Mouse (Mus musculus): ENCODE measurements around the gene Fbp2. TPM values are rescaled to one million over a fixed set of nuclear protein-coding genes. Genes with fewer than 3 reads are reported as not detected.

Gene Fbp2
- polyA plus RNA-seq, 1 experiment from 2014 or later = 0.55 TPM

- H3K4me3 ChIP-seq (ENCODE audit: low read depth, low read length) = no peak overlapping the region
- no peak overlapping the region for H3K9ac ChIP-seq (replicated peaks; ENCODE audit: low read depth, low read length)
- H3K4me1 ChIP-seq (ENCODE audit: control insufficient read depth, insufficient read depth, low read length) = 0 out of 2 replicates have a peak, but pooled peaks cover 3% of the 10 kb centered on the region
- peaks cover 9% of the 10 kb centered on the region; the same call in 1 of the 2 replicates for H3K27me3 ChIP-seq (ENCODE audit: control insufficient read depth, insufficient read depth, low read length)
- no peak overlapping the region for H3K27ac ChIP-seq (ENCODE audit: low read depth, low read length)
- H3K36me3 ChIP-seq (ENCODE audit: control insufficient read depth, insufficient read depth, low read length) = no peaks in the 10 kb centered on the region
- no peak for ATAC-seq (ENCODE audit: low read depth)
- H3K4me2 ChIP-seq (ENCODE audit: low read depth, low read length) = no peak overlapping the region
- H3K9me3 ChIP-seq (ENCODE audit: control insufficient read depth, low read length) = no peaks in the 10 kb centered on the region
- 84% methylated on average over 3 of the region's 3 CpGs for WGBS
Measured at GRCm38 (mm10) chr13:62884536-62884935, 26.3 kb upstream of the Fbp2 start.

- no peaks in the 10 kb centered on the region for H3K9me3 ChIP-seq (ENCODE audit: control insufficient read depth, low read length)
- no peak for ATAC-seq (ENCODE audit: low read depth)
- no peak overlapping the region for H3K27ac ChIP-seq (ENCODE audit: low read depth, low read length)
- WGBS = 93% methylated on average over 9 of the region's 9 CpGs
- H3K4me1 ChIP-seq (ENCODE audit: control insufficient read depth, insufficient read depth, low read length) = 0 out of 2 replicates have a peak, but pooled peaks cover 3% of the 10 kb centered on the region
- no peak overlapping the region for H3K4me2 ChIP-seq (ENCODE audit: low read depth, low read length)
- H3K36me3 ChIP-seq (ENCODE audit: control insufficient read depth, insufficient read depth, low read length) = no peaks in the 10 kb centered on the region
- H3K9ac ChIP-seq (replicated peaks; ENCODE audit: low read depth, low read length) = no peak overlapping the region
- H3K4me3 ChIP-seq (ENCODE audit: low read depth, low read length) = no peak overlapping the region
- 0 out of 2 replicates have a peak, but pooled peaks cover 5% of the 10 kb centered on the region for H3K27me3 ChIP-seq (ENCODE audit: control insufficient read depth, insufficient read depth, low read length)
Measured at GRCm38 (mm10) chr13:62883925-62884324, 25.7 kb upstream of the Fbp2 start.

- no peak for ATAC-seq (ENCODE audit: low read depth)
- 0 out of 2 replicates have a peak, but pooled peaks cover 3% of the 10 kb centered on the region for H3K4me1 ChIP-seq (ENCODE audit: control insufficient read depth, insufficient read depth, low read length)
- 65% methylated on average over 2 of the region's 2 CpGs for WGBS
- H3K27me3 ChIP-seq (ENCODE audit: control insufficient read depth, insufficient read depth, low read length) = 0 out of 2 replicates have a peak, but pooled peaks cover 5% of the 10 kb centered on the region
- no peak overlapping the region for H3K4me2 ChIP-seq (ENCODE audit: low read depth, low read length)
- no peak overlapping the region for H3K9ac ChIP-seq (replicated peaks; ENCODE audit: low read depth, low read length)
- no peak overlapping the region for H3K27ac ChIP-seq (ENCODE audit: low read depth, low read length)
- H3K9me3 ChIP-seq (ENCODE audit: control insufficient read depth, low read length) = no peaks in the 10 kb centered on the region
- no peak overlapping the region for H3K4me3 ChIP-seq (ENCODE audit: low read depth, low read length)
- H3K36me3 ChIP-seq (ENCODE audit: control insufficient read depth, insufficient read depth, low read length) = no peaks in the 10 kb centered on the region
Measured at GRCm38 (mm10) chr13:62883436-62883835, 25.2 kb upstream of the Fbp2 start.

- no peaks in the 10 kb centered on the region for H3K36me3 ChIP-seq (ENCODE audit: control insufficient read depth, insufficient read depth, low read length)
- 0 out of 2 replicates have a peak, but pooled peaks cover 3% of the 10 kb centered on the region for H3K27me3 ChIP-seq (ENCODE audit: control insufficient read depth, insufficient read depth, low read length)
- 0 out of 2 replicates have a peak, but pooled peaks cover 3% of the 10 kb centered on the region for H3K4me1 ChIP-seq (ENCODE audit: control insufficient read depth, insufficient read depth, low read length)
- ATAC-seq (ENCODE audit: low read depth) = no peak
- H3K9ac ChIP-seq (replicated peaks; ENCODE audit: low read depth, low read length) = no peak overlapping the region
- no peak overlapping the region for H3K27ac ChIP-seq (ENCODE audit: low read depth, low read length)
- no peak overlapping the region for H3K4me3 ChIP-seq (ENCODE audit: low read depth, low read length)
- H3K9me3 ChIP-seq (ENCODE audit: control insufficient read depth, low read length) = no peaks in the 10 kb centered on the region
- 92% methylated on average over 5 of the region's 5 CpGs for WGBS
- no peak overlapping the region for H3K4me2 ChIP-seq (ENCODE audit: low read depth, low read length)
Measured at GRCm38 (mm10) chr13:62882856-62883255, 24.6 kb upstream of the Fbp2 start.

GRCm38 (mm10) chr13:62881336-62881735 is 23.1 kb upstream of the Fbp2 start:
- 86% methylated on average over 9 of the region's 9 CpGs for WGBS
- no peak overlapping the region for H3K9ac ChIP-seq (replicated peaks; ENCODE audit: low read depth, low read length)
- no peak overlapping the region for H3K4me3 ChIP-seq (ENCODE audit: low read depth, low read length)
- H3K4me2 ChIP-seq (ENCODE audit: low read depth, low read length) = no peak overlapping the region
- no peaks in the 10 kb centered on the region for H3K36me3 ChIP-seq (ENCODE audit: control insufficient read depth, insufficient read depth, low read length)
- ATAC-seq (ENCODE audit: low read depth) = no peak
- no peak overlapping the region for H3K27ac ChIP-seq (ENCODE audit: low read depth, low read length)
- no peaks in the 10 kb centered on the region for H3K27me3 ChIP-seq (ENCODE audit: control insufficient read depth, insufficient read depth, low read length)
- H3K4me1 ChIP-seq (ENCODE audit: control insufficient read depth, insufficient read depth, low read length) = no peaks in the 10 kb centered on the region
- no peaks in the 10 kb centered on the region for H3K9me3 ChIP-seq (ENCODE audit: control insufficient read depth, low read length)

- 26% methylated on average over 8 of the region's 8 CpGs for WGBS
- H3K27me3 ChIP-seq (ENCODE audit: control insufficient read depth, insufficient read depth, low read length) = no peaks in the 10 kb centered on the region
Measured at GRCm38 (mm10) chr13:62879831-62880615, 21.8 kb upstream of the Fbp2 start.

GRCm38 (mm10) chr13:62879411-62879810 is 21.2 kb upstream of the Fbp2 start:
- Histone ChIP-seq H3K27me3 (ENCODE audit: control insufficient read depth, insufficient read depth, low read length) (no peaks in the 10 kb centered on the region), H3K27ac (ENCODE audit: low read depth, low read length) (no peak overlapping the region), H3K9me3 (ENCODE audit: control insufficient read depth, low read length) (no peaks in the 10 kb centered on the region), H3K4me2 (ENCODE audit: low read depth, low read length) (no peak overlapping the region), H3K36me3 (ENCODE audit: control insufficient read depth, insufficient read depth, low read length) (no peaks in the 10 kb centered on the region), H3K9ac (replicated peaks; ENCODE audit: low read depth, low read length) (no peak overlapping the region), H3K4me1 (ENCODE audit: control insufficient read depth, insufficient read depth, low read length) (no peaks in the 10 kb centered on the region), H3K4me3 (ENCODE audit: low read depth, low read length) (no peak overlapping the region)
- WGBS = 24% methylated on average over 6 of the region's 6 CpGs
- ATAC-seq (ENCODE audit: low read depth) = no peak

More at GRCm38 (mm10) chr13:62879831-62880615, 21.8 kb upstream of the Fbp2 start:
- no peaks in the 10 kb centered on the region for H3K4me1 ChIP-seq (ENCODE audit: control insufficient read depth, insufficient read depth, low read length)
- no peak overlapping the region for H3K27ac ChIP-seq (ENCODE audit: low read depth, low read length)
- no peaks in the 10 kb centered on the region for H3K9me3 ChIP-seq (ENCODE audit: control insufficient read depth, low read length)
- no peaks in the 10 kb centered on the region for H3K36me3 ChIP-seq (ENCODE audit: control insufficient read depth, insufficient read depth, low read length)
- no peak overlapping the region for H3K9ac ChIP-seq (replicated peaks; ENCODE audit: low read depth, low read length)
- no peak overlapping the region for H3K4me2 ChIP-seq (ENCODE audit: low read depth, low read length)
- no peak for ATAC-seq (ENCODE audit: low read depth)
- no peak overlapping the region for H3K4me3 ChIP-seq (ENCODE audit: low read depth, low read length)

- Histone ChIP-seq H3K4me2 (ENCODE audit: low read depth, low read length) (no peak overlapping the region), H3K4me1 (ENCODE audit: control insufficient read depth, insufficient read depth, low read length) (no peaks in the 10 kb centered on the region), H3K27ac (ENCODE audit: low read depth, low read length) (no peak overlapping the region), H3K36me3 (ENCODE audit: control insufficient read depth, insufficient read depth, low read length) (no peaks in the 10 kb centered on the region), H3K9ac (replicated peaks; ENCODE audit: low read depth, low read length) (no peak overlapping the region), H3K9me3 (ENCODE audit: control insufficient read depth, low read length) (no peaks in the 10 kb centered on the region), H3K4me3 (ENCODE audit: low read depth, low read length) (no peak overlapping the region), H3K27me3 (ENCODE audit: control insufficient read depth, insufficient read depth, low read length) (no peaks in the 10 kb centered on the region)
- ATAC-seq (ENCODE audit: low read depth) = no peak
- WGBS = 17% methylated on average over 5 of the region's 5 CpGs
Measured at GRCm38 (mm10) chr13:62877247-62877646, 19.0 kb upstream of the Fbp2 start.

GRCm38 (mm10) chr13:62876111-62876510 is 17.9 kb upstream of the Fbp2 start:
- 67% methylated on average over 1 of the region's 1 CpGs for WGBS
- Histone ChIP-seq H3K4me1 (ENCODE audit: control insufficient read depth, insufficient read depth, low read length) (no peaks in the 10 kb centered on the region), H3K36me3 (ENCODE audit: control insufficient read depth, insufficient read depth, low read length) (no peaks in the 10 kb centered on the region), H3K27ac (ENCODE audit: low read depth, low read length) (no peak overlapping the region), H3K4me2 (ENCODE audit: low read depth, low read length) (no peak overlapping the region), H3K27me3 (ENCODE audit: control insufficient read depth, insufficient read depth, low read length) (no peaks in the 10 kb centered on the region), H3K9ac (replicated peaks; ENCODE audit: low read depth, low read length) (no peak overlapping the region), H3K9me3 (ENCODE audit: control insufficient read depth, low read length) (no peaks in the 10 kb centered on the region), H3K4me3 (ENCODE audit: low read depth, low read length) (no peak overlapping the region)
- no peak for ATAC-seq (ENCODE audit: low read depth)
